Mouse (Mus musculus): ENCODE data around the gene Camkk1.

Camkk1 gene

DNA sequence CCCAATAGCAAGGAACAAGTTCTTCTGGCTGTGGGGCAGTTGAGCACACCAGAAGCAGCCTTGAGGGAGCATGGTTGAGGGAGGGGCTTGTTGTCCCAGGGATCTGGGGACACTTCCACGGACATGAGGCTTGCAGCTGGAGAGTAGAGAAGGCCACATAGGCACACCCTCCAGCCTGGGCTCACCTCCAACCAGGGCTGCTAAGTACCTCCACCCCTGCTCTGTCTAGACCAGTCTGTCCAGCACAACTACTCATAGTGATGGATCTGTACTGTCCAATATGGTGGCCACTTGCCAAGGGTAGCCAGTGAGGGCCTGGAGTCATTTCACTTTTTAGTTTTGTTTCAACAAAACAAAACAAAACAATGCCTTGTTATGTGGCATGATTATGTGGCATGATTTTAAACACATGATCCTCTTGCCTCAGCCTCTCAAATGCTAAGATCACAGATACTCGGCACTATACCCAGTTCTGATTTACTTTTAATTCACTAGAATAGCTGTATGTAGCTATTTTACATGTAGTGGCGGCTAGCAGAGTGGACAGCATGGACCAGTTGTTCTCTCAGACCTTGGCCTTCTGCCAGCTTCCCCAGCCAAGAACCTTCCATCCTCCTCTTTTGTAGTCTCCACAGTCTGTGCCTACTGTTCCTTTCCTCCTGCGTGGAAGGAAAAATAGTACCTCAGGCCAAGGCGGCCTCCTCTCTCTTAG lies 3.3 kb upstream of the Camkk1 start:
- peak; percentile 38 for DNase-seq (ENCODE audit: low spot score)

DNA sequence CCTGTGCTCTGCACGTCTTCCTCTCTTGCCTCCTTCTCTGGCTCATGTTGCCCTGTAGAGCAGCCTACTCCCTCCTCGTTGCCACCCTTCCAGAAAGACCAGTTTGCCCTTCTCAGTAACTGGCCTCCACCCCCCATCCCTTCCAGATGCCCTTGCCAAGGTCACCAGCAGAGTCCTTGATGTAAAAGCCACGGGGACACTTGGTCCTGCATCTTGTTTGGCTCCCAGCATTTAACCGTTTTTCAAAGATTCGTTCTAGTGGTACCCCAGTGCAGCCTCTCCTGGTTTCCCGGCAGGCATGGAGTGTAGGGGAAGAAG lies 2.7 kb upstream of the Camkk1 start:
- DNase-seq (ENCODE audit: low spot score) = peak; percentile 36

DNA sequence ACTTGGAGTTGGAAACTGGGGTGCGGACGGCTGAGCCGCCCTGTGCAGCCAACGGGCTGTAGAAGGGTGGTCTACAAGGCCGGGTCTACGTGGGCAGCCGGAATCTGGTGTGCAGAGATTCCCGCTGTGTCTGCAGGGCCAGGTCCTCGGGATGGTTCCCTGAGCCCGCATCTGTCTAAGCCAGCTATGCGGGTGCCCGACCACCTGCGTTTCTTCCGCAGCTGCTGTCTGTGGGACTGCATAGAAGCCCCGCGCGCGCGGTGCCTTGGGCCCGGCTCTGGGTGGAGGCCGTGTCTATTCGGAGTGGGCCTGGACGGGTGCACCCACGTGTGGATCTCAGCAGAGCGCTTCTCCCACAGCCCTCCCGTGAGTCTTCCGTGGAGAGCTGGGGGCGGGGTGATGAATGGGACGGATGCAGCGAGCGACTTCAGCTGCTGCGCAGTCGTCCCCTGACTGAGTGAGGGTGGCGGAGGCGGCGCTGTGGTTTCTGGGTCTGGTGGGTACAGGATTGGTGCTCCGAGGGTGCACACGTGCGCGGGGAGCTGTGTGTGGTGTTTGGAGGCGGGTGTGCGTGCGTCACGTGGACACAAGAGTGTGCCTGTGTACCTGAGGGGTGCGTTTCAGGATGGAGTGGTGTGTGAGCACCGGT lies 463 bp downstream of the Camkk1 start:
- no peak for DNase-seq (ENCODE audit: low spot score)

DNA sequence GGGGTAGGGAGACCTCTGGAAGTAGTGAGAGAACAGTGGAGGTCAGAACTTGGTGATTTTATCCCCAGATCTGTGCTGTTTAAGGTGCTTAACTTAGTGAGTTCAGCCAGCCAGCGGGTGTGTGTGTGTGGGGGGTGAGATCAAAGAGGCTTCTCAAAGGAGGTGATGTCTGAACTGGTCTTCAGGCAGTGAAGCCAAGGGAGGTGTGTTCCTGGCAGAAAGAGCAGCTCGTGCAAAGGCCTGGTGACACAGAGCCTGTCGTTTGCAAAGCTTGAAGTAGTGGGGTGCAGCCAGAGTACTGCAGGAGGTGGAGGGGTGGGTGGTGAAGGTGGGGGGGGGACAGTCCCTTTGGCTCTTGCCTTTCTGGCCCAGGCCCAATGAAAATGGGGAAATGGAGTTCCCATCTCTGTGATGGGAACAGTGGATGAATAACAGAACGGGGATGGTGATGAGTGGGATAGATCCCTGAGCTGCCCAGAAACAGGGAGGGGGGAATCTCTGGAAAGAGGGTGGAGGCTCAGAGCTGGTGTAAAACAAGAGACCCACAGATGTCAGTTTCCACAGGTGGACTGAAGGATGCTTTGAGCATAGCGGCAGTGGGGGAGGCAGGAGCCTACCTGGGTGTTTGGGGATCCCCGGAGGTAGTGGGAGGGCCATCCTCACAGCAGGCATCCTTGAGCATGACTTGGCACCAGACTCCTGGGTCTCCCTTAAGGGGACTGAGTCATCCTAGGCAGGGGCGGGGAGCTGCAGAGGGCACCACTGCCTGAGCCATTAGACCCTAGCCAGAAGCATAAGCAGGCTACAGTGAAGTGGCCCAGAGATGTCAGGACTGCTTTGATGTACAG lies 2.4 kb downstream of the Camkk1 start:
- DNase-seq (ENCODE audit: low spot score) = no peak

DNA sequence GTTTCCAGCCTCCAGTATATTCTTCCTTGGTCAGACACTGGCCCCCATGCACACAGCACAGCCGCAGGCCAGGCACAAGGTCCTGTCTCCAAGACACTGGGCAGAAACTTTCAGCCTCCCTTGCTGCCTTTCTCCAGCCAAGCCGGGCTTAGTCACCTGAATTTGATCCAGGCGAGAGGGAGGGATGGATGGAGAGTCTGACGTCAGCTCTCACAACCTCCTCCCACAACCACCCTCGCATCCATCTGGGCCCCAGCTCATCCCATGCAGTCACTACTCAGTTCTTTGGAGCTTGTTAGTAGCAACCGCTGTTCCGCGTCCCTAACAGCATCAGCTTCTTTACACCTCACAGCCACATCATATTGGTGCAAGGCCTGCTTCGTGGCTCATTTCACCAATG lies 4.3 kb downstream of the Camkk1 start:
- DNase-seq (ENCODE audit: low spot score) = no peak

DNA sequence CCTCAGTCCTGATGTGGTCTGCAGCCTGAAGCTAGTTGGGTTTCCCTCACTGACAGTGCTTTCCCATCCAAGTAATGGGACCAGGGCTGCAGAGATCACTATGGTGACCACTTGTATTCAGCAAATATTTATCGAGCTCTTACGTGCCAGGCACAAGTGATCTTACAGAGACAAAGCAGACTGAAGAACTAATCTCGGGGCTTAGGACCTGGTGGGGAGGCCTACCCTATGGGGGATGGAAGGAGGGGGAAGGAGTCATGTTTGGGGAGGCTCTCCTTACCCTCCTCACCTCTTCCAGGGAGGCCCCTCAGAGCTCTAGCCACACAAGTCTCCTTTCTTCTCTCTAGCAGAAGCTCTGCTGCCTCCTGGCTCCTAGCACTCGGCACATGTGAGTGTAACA lies 5.0 kb downstream of the Camkk1 start:
- DNase-seq (ENCODE audit: low spot score) = no peak

DNA sequence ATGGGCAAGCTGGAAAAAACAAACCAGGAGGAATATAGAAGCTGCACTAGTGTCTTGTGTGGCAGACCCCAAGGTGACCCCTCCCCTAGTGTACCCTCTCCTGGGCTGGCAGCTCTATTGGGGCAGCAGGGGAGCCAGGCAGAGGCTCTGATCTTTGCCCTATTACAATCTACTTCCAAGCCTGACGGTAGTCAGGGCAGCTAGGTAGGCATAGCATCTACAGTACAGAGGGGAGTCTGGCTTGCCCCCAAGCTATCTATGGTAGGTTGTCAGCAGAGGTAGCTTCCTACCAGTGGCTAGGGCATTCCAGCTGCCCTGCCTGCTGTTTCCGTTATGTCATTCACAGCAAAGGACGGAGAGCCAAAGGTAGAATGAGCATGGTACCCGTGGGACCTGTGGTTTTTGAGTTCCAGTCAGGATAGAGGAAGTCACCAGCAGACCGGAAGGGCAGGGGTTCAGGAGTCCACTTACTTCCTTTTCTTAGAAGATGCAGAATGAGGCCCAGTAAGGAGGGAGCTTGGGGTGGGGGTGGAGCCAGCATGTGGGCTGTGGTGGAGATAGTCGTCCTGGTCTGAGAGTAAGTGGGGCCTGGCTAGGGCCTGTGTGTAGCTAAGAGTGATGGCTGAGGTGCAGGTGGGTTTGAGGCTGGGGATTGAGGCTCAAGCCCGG lies 5.6 kb downstream of the Camkk1 start:
- DNase-seq (ENCODE audit: low spot score) = no peak

DNA sequence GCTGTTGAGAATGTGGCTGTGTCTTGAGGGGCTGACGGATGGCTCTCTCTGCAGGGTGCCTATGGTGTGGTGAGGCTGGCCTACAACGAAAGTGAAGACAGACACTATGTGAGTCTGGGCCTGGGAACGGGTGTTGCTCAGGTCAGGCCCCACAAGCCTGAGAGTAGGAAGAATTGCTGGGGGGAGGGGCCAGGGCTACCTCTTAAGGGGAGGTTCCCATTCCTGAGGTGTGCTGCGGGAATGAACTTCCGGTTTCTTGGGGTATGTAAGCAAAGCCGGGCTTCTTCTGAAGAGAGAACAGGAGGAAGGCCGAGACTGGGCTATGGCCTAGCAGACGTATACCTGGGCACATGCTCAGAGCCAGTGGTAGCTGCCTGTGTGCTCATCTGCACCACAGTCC lies 8.2 kb downstream of the Camkk1 start:
- DNase-seq (ENCODE audit: low spot score) = no peak

DNA sequence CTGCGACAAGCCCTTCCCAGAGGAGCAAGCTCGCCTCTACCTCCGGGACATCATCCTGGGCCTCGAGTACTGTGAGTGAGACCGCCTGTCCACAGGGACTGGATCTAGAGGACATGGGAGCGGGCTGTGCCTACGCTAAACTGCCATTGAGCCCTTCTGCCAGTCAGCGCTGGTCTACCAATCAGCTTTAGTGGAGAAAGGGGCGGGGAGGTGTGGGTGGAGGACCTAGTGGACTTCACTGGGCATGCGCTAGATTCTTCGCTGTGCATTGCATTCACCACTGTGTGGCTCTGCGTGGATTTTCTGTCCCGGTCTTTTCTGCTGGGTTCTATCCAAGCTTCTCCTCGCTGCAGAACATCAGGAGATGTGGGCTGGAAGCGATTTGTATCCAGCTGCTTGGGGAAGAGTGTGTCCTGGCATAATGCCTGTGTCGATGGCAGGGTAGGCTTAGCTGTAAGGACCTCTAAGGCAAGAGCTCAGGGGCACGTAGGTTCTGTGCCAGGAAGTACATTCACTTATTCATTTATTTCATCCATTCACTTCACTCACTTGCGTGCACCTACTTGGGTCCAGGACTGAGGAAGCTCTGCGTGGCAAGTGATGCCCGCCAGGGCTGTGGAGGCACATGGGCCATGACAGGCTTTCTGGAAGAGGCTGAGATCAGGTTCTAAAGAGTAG lies 12.2 kb downstream of the Camkk1 start:
- peak; percentile 88 for DNase-seq (ENCODE audit: low spot score)

DNA sequence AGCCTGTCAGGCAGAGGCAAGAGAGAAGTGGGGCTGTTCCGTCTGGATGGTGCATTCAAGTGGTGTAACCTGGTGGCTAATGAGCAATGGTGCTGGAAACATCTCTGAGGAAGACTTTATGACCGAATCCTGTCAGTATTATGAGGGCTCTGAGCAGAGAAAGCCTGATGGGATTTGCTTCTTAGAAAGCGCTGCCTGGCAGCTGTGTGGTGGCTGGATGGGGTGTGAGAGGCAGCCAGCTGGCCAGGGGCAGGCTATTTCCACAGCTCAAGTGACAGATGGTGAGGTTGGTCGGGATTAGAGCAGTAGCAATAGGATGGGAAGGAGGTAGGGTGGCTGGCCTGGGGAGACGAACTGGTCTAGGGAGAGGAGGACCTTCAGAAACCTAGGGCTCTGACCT lies 12.7 kb downstream of the Camkk1 start:
- no peak for DNase-seq (ENCODE audit: low spot score)

DNA sequence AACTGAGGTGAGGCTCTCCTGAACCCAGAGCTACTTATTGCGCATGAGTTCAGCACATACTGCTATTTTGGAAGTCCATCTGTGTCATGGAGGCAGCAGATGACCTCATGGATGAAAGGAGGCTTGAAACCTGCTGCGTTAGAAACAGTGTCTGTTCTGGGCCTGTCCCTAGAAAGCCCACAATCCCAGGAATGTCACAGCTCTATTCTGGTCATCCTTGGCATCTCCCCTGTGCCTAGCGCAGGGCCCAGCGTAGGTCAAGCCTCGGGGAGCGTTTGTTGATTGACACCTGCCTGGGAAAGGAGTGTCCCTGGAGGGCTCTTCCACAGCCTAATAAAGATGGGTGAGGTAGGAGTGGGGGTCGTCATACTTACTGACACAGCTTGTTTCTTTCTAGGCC lies 17.3 kb downstream of the Camkk1 start:
- DNase-seq (ENCODE audit: low spot score) = no peak

DNA sequence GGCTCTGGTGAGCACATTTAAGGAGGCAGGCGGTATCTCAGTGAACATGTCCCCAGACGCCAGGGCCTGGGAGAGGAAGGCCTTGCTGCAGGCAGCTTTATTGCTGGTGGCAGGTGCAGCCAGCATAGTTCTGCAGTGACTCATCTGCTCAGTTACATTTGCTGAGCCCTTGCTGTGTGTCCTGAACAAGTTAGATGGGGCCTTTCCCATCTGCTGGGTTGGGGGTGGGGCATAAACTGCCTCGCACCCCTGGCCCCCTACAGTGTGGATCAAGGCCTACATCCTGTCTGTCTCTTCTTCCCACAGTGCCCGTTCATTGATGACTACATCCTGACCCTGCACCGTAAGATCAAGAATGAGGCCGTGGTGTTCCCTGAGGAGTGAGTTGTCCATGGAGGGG lies 18.1 kb downstream of the Camkk1 start:
- no peak for DNase-seq (ENCODE audit: low spot score)

DNA sequence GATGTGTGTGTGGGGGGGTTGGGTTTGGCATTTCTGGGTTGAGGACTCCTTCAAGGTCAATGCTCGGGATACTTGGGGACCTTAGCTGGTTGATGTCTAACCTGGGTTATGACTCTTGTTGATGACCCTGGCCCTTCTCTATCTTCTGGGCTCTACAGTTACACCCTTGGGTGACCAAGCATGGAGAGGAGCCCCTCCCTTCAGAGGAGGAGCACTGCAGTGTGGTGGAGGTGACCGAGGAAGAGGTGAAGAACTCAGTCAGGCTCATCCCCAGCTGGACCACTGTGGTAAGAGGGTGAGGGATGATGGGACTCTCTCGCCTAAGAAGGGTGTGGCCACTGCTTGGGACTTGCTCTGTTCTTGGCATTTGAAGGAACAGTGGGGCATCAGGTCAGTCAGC lies 18.9 kb downstream of the Camkk1 start:
- no peak for DNase-seq (ENCODE audit: low spot score)

DNA sequence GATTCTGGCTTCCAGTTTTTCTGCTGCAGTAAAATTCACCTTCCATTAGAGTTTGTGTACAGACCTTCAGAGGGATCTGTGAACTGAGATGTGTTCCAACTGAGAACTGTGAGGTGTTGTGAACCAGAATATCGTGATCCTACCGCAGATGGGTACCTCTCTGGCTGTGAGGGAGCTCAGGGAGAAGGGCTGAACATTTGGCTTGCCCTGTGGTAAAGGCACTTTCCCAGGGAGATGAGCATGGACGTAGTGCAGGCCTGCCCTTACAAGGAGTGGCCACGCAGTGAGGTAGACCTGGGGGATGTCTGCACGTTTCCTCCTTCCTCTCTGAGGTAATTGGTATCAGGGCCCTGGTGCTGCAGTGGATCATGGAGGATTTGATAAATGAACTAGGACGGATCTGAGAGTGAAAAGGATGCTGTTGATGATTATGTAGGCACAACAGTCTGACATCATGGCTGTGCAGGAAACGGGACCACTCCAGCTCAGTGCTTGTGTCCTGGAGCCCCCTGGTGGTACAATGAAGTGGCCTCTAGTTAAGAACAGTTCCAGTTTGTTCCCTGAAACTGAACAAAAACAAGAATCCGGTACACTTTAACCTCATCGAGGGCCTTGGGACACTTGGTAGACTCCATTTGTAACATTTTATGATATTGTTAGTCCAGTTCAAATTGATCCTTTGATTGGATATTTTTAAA lies 20.4 kb downstream of the Camkk1 start:
- DNase-seq (ENCODE audit: low spot score) = no peak

DNA sequence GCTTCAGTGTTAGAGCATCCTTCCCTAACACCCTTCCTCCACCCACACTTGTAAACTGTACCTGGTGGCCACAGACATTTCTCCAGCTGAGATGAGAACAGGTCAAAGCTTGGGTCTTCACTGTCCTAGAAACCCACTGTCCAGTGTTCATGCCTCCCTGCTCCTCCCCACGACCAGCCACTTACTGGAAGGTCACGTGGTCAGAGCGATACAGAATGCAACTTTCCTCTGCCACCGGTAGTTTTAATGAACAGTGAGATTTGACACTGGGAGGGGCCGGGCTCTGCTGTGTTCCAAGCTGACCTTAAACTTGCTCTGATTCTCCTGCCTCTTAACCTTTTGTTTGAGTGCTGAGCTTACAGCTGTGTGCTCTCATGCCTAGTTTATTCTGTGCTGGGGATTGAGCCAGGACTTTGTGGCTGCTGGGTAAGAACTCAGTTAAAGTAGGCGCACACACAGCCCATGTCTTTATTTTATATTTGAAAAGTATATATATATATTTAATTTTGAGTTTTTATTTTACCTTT lies 25.5 kb downstream of the Camkk1 start:
- no peak for DNase-seq (ENCODE audit: low spot score)

DNA sequence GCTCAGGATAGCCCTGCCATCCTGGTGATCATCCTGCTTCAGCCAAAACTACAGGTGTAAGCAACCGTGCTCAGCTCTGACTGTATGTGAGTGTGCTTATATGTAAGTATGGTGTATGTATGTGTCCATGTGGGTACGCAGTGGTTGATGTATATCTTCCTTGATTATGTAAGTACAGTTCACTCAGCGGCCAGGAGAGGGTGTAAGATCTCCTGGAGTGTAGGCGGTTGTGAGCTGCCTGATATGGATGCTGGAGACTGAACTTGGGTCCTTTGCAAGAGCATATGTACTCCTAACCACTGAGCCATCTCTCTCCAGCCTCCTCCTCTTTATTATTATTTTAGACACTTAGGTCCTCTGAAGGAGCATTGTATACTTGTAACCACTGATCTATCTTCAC lies 26.0 kb downstream of the Camkk1 start:
- no peak for DNase-seq (ENCODE audit: low spot score)

DNA sequence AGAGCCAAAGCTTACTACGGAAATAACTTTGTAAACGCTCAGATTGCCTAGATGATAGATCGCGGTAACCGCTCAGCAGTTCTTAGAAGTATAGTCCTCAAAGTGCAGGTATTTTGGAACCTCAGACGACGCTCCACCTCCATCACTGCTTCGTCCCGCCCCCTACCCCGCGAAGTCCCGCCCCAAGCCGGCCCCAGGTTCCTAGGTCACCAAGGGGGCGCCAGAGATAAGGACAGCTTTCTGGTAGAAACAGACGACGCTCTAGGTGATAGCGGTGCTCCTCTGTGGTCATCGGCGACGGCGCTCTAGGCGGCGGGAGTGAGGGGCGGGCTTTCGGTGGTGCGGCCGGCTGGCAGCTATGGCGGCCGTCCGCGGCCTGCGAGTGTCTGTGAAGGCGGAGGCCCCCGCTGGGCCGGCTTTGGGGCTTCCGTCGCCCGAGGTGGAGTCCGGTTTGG lies 28.8 kb downstream of the Camkk1 start, which contains the start of gene Ncbp3:
Ncbp3 (plus strand) TSS at position 242 of the 455 bp plus-strand sequence.
- DNase-seq (ENCODE audit: low spot score) = peak; percentile 91

DNA sequence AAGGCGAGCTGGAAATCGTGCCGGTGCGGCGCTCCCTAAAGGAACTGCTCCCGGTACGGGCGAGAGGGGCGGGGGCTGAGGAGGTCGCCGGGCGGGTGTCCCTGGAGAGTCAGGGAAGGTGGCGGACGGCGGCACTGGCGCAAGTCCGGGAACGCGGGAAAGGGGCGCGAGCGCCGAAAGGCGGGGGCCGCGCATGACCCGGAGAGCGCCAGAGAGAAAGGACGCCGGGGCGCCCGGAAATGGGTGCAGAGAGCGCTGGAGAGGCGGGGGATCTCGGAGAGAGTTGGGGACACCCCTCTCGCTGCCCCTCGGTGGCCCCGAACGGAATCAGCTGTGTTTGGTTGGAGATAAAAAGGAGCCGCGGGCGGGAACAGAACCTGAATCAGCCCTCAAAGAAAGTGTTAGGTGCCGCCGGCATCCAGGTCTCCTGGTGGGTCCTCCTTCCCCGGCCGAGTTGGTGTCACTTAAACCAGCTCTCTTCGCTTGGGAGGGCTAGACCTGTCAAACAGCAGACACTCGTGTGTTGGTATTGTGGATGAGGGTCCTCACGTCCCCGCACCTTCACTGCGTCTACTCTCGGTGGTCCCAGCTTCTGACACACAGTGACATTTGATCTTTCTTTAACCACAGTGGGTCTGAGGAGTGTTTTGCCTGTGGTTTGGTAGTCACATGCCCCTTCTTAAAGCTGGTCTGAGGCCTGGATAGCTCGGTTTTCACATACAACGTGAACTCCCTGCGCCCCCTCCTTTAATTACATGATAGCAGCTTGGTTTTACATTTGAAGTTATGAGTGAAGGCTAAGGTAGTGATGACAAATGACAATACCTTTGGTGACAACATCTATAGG lies 29.4 kb downstream of the Camkk1 start:
- DNase-seq (ENCODE audit: low spot score) = peak; percentile 47

DNA sequence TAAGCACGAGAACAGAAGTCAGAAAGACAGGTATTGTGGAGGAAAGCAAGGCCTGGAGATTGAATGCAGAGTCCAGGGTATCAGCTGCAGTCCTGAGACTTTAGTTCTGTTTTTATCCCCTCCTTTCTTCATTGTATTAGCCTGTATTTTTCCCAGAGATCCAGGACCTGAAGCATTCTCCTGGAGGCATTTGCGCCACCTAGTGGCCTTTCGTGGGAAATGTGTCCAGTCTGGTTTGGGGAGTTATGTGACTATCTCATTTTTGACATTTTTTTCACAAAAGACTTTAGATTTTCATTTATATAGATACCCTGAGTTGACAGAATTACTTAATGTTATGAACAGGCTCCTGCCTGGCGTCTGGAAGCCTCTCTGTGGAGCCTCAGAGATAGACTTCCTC lies 30.5 kb downstream of the Camkk1 start:
- DNase-seq (ENCODE audit: low spot score) = peak; percentile 28

DNA sequence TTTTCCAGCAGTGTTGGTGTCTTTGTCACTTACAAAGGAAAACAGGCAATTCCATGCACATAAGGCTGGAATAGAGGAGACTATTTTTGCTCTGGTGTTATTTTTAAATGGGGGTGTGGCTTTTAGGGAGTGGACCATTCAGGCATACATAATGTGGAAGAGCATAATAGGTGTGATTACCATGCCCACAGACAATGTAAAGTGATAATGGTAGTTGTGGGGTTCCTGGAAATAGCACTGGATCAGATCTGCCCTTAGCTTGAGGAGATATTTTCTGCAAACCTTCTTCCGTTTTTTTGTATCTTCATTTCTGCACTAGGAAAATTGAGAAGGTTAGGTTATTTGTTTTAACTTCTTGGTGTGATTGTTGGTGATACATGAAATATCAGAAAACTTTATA lies 34.0 kb downstream of the Camkk1 start:
- no peak for DNase-seq (ENCODE audit: low spot score)
